Mouse (Mus musculus) cerebellum, adult 9-10 months (tissue): Measurements from ENCODE around the gene Ccdc173.
A peak's percentile ranks its signal among the peaks of the same experiment; 100 is the strongest.
"Not testable (repeated sequence)": the region's sequence is repeated elsewhere in the genome, so short reads cannot be mapped to it uniquely, and the experiment has no call there.

Experiments
- DNase-seq: peaks from one replicate; pipeline ENCODE4 v3.0.0; 2022

The Ccdc173 gene

GRCm38 (mm10) chr2:69789429-69790069 lies at the start of gene Ccdc173, which contains the start of gene Phospho2:
Gene Ccdc173 (minus strand): TSS chr2:69789575.
Gene Phospho2 (plus strand): TSS chr2:69789623.
- DNase-seq: peak; percentile 97

- DNase-seq: no peak
These were observed 49.3 kb upstream of the Ccdc173 start for GRCm38 (mm10) chr2:69838707-69839106.

GRCm38 (mm10) chr2:69837996-69838395 lies 48.6 kb upstream of the Ccdc173 start:
- no peak for DNase-seq

- DNase-seq: no peak
These were observed 48.0 kb upstream of the Ccdc173 start for GRCm38 (mm10) chr2:69837244-69837967.

- no peak for DNase-seq
These were observed 40.7 kb upstream of the Ccdc173 start for GRCm38 (mm10) chr2:69830116-69830515.

GRCm38 (mm10) chr2:69829680-69830079 lies 40.3 kb upstream of the Ccdc173 start:
- no peak for DNase-seq

- DNase-seq: no peak
These were observed 38.7 kb upstream of the Ccdc173 start for GRCm38 (mm10) chr2:69828031-69828430.

- peak; percentile 82 for DNase-seq
These were observed 37.0 kb upstream of the Ccdc173 start for GRCm38 (mm10) chr2:69826380-69826779.

- peak; percentile 48 for DNase-seq
These were observed 36.5 kb upstream of the Ccdc173 start for GRCm38 (mm10) chr2:69825898-69826297.

- DNase-seq: peak; percentile 65
These were observed 33.8 kb upstream of the Ccdc173 start for GRCm38 (mm10) chr2:69823129-69823677.

GRCm38 (mm10) chr2:69822361-69823128 lies 33.2 kb upstream of the Ccdc173 start:
- peak; percentile 64 for DNase-seq

GRCm38 (mm10) chr2:69821711-69822110 lies 32.3 kb upstream of the Ccdc173 start, which contains the start of gene Klhl23:
Gene Klhl23 (plus strand): TSS chr2:69821944.
- no peak for DNase-seq

- DNase-seq: no peak
These were observed 30.8 kb upstream of the Ccdc173 start for GRCm38 (mm10) chr2:69820201-69820600.

- no peak for DNase-seq
These were observed 29.1 kb upstream of the Ccdc173 start for GRCm38 (mm10) chr2:69818350-69819085.

GRCm38 (mm10) chr2:69816575-69816974 lies 27.2 kb upstream of the Ccdc173 start:
- no peak for DNase-seq

GRCm38 (mm10) chr2:69811349-69811748 lies 22.0 kb upstream of the Ccdc173 start:
- DNase-seq: not testable (repeated sequence)

- no peak for DNase-seq
These were observed 20.8 kb upstream of the Ccdc173 start for GRCm38 (mm10) chr2:69810169-69810568.

GRCm38 (mm10) chr2:69804663-69805062 lies 15.3 kb upstream of the Ccdc173 start:
- DNase-seq: not testable (repeated sequence)

GRCm38 (mm10) chr2:69803756-69804155 lies 14.4 kb upstream of the Ccdc173 start:
- DNase-seq: no peak

GRCm38 (mm10) chr2:69802911-69803312 lies 13.5 kb upstream of the Ccdc173 start:
- peak; percentile 52 for DNase-seq

- DNase-seq: no peak
These were observed 1.3 kb upstream of the Ccdc173 start for GRCm38 (mm10) chr2:69790722-69791121.

GRCm38 (mm10) chr2:69790285-69790684 lies 910 bp upstream of the Ccdc173 start:
- DNase-seq: peak; percentile 89
